Comparison of ENCODE assay signal across 8 mouse cellular contexts in the genomic region with DNA sequence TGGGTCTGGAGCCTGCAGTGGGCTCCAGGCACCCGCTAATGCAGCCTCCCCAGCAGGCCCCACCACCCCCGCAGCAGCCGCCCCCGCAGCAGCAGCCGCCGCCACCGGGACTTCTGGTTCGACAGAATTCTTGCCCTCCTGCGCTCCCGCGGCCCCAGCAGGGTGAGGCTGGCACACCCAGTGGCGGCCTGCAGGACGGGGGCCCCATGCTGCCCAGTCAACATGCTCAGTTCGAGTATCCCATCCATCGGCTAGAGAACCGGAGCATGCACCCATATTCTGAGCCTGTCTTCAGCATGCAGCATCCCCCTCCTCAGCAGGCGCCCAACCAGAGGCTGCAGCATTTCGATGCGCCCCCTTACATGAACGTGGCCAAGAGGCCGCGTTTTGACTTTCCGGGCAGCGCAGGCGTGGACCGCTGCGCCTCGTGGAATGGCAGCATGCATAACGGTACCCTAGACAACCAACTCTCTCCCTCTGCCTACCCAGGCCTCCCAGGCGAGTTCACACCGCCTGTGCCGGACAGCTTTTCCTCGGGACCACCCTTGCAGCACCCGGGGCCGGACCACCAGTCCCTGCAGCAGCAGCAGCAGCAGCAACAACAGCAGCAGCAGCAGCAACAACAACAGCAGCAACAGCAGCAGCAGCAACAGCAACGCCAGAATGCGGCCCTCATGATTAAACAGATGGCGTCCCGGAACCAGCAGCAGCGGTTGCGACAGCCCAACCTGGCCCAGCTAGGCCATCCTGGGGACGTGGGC. TPM values are rescaled to one million over a fixed set of nuclear protein-coding genes. Genes with fewer than 3 reads are reported as not detected.
A peak's percentile ranks its signal among the peaks of the same experiment; 100 is the strongest.
DNase-seq lines count a peak whose midpoint lies in the region; ATAC-seq and TF ChIP-seq lines count a peak whose summit lies in the region.

No protein-coding gene starts in this region.

- whole genome bisulfite sequencing in embryonic facial prominence, embryonic 12.5 days: 3% methylated on average over 42 of the region's 42 CpGs
- WGBS in limb, embryonic 10.5 days: 3% methylated on average over 42 of the region's 42 CpGs
- 11% methylated on average over 42 of the region's 42 CpGs for WGBS in olfactory bulb, adult 2 months
- 7% methylated on average over 40 of the region's 42 CpGs for WGBS in cerebellum, adult 2 months

- peak overlapping the region; percentile 95 for H3K4me3 ChIP-seq in embryonic facial prominence, embryonic 12.5 days
- H3K4me3 ChIP-seq in limb, embryonic 10.5 days: peak overlapping the region; percentile 78
- H3K4me3 ChIP-seq in olfactory bulb, adult 2 months (ENCODE audit: insufficient read depth, low read depth, low read length): peak overlapping the region; percentile 71
- no peak overlapping the region for H3K4me3 ChIP-seq in cerebellum, adult 2 months (replicated peaks; ENCODE audit: insufficient read depth, low read depth, low read length)

- ATAC-seq in embryonic facial prominence, embryonic 12.5 days (ENCODE audit: insufficient number of reproducible peaks, insufficient read depth, low FRiP score, low TSS enrichment): no peak

- peak overlapping the region; percentile 100 for H3K9ac ChIP-seq in embryonic facial prominence, embryonic 12.5 days

- no peaks in the 10 kb centered on the region for H3K9me3 ChIP-seq in embryonic facial prominence, embryonic 12.5 days
- no peaks in the 10 kb centered on the region for H3K9me3 ChIP-seq in limb, embryonic 10.5 days (replicated peaks)

- H3K27me3 ChIP-seq in embryonic facial prominence, embryonic 12.5 days: no peaks in the 10 kb centered on the region
- H3K27me3 ChIP-seq in limb, embryonic 10.5 days (ENCODE audit: low read depth, poor library complexity, severe bottlenecking): peaks cover 81% of the 10 kb centered on the region
- peaks cover 17% of the 10 kb centered on the region for H3K27me3 ChIP-seq in cerebellum, adult 2 months (ENCODE audit: control insufficient read depth, insufficient read depth, low read length)

- no peak for TF ChIP-seq CTCF in olfactory bulb, adult 2 months (IDR thresholded peaks at IDR 0.05; ENCODE audit: insufficient read depth, low read depth, low read length)
- no peak for TF ChIP-seq CTCF in cerebellum, adult 2 months (IDR thresholded peaks at IDR 0.05; ENCODE audit: borderline replicate concordance, insufficient read depth, low read depth, low read length)

- peak overlapping the region; percentile 91 for H3K4me2 ChIP-seq in embryonic facial prominence, embryonic 12.5 days (replicated peaks)

- peak overlapping the region; percentile 98 for H3K27ac ChIP-seq in embryonic facial prominence, embryonic 12.5 days
- H3K27ac ChIP-seq in limb, embryonic 10.5 days: peak overlapping the region; percentile 97
- no peak overlapping the region for H3K27ac ChIP-seq in olfactory bulb, adult 2 months (ENCODE audit: insufficient read depth, low read depth, low read length)
- H3K27ac ChIP-seq in cerebellum, adult 2 months (ENCODE audit: insufficient read depth, low read length): no peak overlapping the region

- peak; percentile 45 to 56 for DNase-seq in layer of hippocampus, postnatal 10 days (ENCODE audit: low spot score in 2 of 2)
- DNase-seq in layer of hippocampus, adult 11-12 months (ENCODE audit: low spot score): no peak
- peak; percentile 65 for DNase-seq in limb, embryonic 10.5 days (ENCODE audit: low spot score)
- DNase-seq in spleen, postnatal 36 days (ENCODE audit: low spot score in 2 of 2): no peak
- no peak for DNase-seq in cerebellum, adult 2 months
- DNase-seq in frontal cortex, postnatal 10 days (ENCODE audit: low spot score in 2 of 2): no peak

- H3K36me3 ChIP-seq in embryonic facial prominence, embryonic 12.5 days: peaks cover 55% of the 10 kb centered on the region
- peaks cover 30% of the 10 kb centered on the region for H3K36me3 ChIP-seq in limb, embryonic 10.5 days

- TF ChIP-seq POLR2A in olfactory bulb, adult 2 months (IDR thresholded peaks at IDR 0.05; ENCODE audit: insufficient read depth, low read depth, low read length): no peak
- TF ChIP-seq POLR2A in cerebellum, adult 2 months (IDR thresholded peaks at IDR 0.05; ENCODE audit: borderline replicate concordance, insufficient read depth, low read length): no peak

- H3K4me1 ChIP-seq in embryonic facial prominence, embryonic 12.5 days: peaks cover 65% of the 10 kb centered on the region
- H3K4me1 ChIP-seq in limb, embryonic 10.5 days: peaks cover 81% of the 10 kb centered on the region
- H3K4me1 ChIP-seq in olfactory bulb, adult 2 months (ENCODE audit: control insufficient read depth, insufficient read depth, low read length): peaks cover 39% of the 10 kb centered on the region
- peaks cover 4% of the 10 kb centered on the region; the same call in 1 of the 2 replicates for H3K4me1 ChIP-seq in cerebellum, adult 2 months (ENCODE audit: control insufficient read depth, insufficient read depth, low read length)

RNA-seq across cellular contexts. Expression of a gene that starts 2.1 kb away (rescaled TPM):
- 10 to 100 TPM; 33.7 to 36.8 TPM for total RNA-seq in layer of hippocampus, postnatal 10 days (2021)
- 57.8 and 58.3 TPM in 2 replicates for polyA plus RNA-seq in embryonic facial prominence, embryonic 12.5 days (2016; fragmentation: Nextera tagmentation; extraction: Ambion mirVana)
- 7.4 and 13.1 TPM in 2 replicates for polyA plus RNA-seq in limb, embryonic 10.5 days (2016; fragmentation: Nextera tagmentation; extraction: Ambion mirVana)
- polyA plus RNA-seq in olfactory bulb, adult 2 months (2012; ENCODE audit: insufficient read depth, insufficient read length, low replicate concordance, missing spikeins): not detected in 2 replicates
- polyA plus RNA-seq in cerebellum, adult 2 months (2012; rRNA removed): 2.4 and 3.3 TPM in 2 replicates

Comparison
In these comparisons a context has a peak if more than half of its experiments do, and no peak if none do; other contexts are left out.
1. DNase-seq: peak in layer of hippocampus, postnatal 10 days (2 of 2) and limb, embryonic 10.5 days (single experiment); none in layer of hippocampus, adult 11-12 months (single experiment), spleen, postnatal 36 days (0 of 2), cerebellum, adult 2 months (0 of 2) and frontal cortex, postnatal 10 days (0 of 2).
2. H3K27ac ChIP-seq: peak in embryonic facial prominence, embryonic 12.5 days (single experiment) and limb, embryonic 10.5 days (single experiment); none in olfactory bulb, adult 2 months (single experiment) and cerebellum, adult 2 months (single experiment).